Mouse (Mus musculus): ENCODE results near the gene Cfap97d2.
A peak's percentile ranks its signal among the peaks of the same experiment; 100 is the strongest.

Gene Cfap97d2

DNA sequence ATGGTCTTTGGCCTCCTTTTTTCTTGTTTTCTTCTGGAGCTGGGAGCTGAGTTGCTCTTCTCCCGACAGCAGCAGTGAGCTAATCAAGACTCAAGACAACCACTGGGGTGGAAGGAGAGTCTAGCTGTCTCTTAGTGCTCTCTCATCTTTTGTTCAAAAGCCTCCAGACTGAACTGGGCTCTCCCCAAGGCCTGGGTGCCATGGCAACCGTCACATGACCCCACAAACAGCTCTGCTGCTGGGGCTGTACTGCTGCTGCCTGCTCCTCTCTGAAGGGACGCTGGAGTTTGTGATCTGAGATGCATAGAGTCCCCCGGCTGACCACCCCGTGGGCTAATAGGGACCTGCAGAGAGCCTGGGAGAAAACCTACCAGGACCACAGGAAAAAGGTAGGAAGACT is at the start of gene Cfap97d2:
TSS of gene Cfap97d2 (plus strand) at position 222 of the 400 bp plus-strand sequence.
- DNase-seq (ENCODE audit: low spot score in 2 of 2), result peak; percentile 40 to 52

DNA sequence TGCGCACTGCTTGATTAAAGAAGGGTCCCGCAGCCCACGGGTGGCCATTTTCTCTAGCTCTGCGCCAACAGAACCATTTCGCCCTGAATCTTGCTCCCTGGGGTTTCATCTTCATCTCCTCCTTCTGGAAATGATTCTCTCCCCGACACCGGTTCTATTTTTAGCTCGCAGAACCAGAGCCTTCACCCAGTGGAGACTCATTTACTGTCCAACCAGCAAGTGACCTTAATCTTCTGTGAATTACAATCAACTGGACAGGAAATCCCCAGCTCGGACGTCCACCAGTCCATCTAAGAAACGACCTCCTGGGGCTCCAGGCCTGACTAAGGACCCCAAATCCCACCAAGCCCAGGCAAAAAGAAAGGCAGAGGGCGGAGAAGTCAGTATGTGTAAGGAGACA is 48.2 kb upstream of the Cfap97d2 start:
- DNase-seq (ENCODE audit: low spot score in 2 of 2), result no peak

DNA sequence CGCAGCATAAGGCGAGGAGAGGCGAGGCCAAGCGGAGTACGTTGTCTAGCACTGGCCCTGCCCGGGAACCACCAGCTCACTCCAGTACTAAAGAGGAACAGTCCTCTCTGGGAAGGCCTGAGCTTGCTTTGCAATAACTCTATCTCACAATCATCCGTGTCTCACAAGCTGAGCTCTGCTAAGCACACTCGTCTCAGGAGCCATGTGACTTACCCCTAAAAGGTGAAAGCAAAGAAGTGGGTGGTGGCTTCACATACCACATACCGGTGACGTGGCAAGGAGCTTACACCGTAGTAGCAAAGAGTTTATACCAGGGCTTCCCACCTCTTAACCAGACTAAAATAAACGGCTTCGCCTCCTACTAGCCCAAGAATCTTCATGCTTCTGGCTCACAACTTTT is 45.4 kb upstream of the Cfap97d2 start:
- DNase-seq (ENCODE audit: low spot score in 2 of 2), result no peak

DNA sequence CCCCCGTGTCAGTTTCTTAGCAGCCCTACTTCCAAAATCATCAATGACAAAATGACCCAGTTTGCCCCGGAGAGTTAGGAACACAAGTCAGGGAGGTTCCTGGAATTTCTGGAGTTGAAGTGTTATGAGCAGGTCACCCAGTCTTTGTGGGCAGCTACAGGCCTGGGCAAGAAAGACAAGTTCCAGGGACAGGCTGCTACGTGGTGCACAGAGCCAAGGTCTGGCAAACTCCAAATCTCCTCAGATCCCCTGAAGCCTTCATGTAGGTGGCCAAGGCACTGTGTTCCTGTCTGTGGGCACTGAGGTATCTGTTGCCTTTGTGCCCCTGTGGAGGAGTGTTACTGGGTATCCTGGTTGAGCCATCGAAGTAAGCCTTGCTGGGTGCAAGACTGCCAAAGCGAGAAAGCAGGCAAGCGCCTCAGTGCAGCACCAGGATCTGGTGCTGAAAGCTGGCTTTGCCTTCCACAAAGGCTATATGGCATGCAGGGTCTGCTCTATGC is 40.9 kb upstream of the Cfap97d2 start:
- no peak for DNase-seq (ENCODE audit: low spot score in 2 of 2)

DNA sequence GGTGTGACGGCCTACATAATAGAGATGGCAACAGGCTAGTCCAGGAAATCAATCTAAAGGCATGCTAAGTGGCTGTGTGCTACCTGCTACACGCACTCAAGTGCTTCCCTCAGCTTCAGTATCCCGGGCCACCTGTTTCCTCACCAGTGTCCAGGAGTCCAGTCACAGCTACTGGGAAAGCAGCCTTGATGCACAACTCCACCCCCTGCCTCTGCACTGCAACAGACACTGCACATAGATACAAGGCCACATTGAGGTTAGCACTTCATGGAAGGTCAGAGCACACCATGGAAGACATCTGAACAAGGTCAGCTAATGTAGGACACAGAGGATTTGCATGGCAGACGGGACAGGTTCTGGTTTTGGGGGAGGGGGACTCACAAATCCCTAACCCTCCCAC is 40.2 kb upstream of the Cfap97d2 start:
- no peak for DNase-seq (ENCODE audit: low spot score in 2 of 2)

DNA sequence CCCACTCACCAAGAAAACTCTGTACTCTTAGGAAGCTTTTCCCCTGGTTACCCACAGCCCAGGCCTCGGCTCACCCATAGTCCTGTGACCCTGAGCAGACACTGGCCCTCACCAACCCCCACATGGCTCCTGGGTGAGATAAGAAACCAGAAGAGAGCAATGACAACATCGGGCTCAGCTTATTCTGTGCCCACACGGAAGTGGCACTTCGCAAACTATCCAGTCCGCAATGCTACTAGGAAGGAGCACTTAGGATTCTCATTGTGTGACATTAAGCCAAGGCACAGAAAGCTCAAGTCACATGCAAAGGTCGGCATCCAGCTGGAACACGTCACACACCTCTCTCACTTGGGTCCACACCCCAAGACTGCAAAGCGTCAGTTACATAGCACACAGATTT is 39.7 kb upstream of the Cfap97d2 start:
- no peak for DNase-seq (ENCODE audit: low spot score in 2 of 2)

DNA sequence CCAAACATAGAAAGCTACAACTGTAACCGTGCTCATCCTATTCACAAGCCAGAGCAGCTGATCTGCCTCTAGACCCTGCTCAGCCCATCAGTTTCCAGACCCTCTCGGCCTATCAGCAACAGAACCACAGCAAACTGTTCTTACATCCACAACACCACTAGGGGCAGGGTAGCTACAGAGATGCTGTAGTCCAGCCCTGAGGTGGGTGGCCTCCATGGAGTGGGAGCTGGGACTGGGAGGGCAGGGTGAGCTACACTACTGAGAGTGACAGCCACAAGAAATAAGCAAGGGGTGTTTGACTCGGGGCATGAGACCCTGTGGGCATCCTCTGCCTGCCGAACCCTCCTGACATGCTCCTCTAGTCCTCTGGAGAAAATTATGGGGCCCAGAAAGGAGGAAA is 37.8 kb upstream of the Cfap97d2 start:
- DNase-seq (ENCODE audit: low spot score in 2 of 2), result no peak

DNA sequence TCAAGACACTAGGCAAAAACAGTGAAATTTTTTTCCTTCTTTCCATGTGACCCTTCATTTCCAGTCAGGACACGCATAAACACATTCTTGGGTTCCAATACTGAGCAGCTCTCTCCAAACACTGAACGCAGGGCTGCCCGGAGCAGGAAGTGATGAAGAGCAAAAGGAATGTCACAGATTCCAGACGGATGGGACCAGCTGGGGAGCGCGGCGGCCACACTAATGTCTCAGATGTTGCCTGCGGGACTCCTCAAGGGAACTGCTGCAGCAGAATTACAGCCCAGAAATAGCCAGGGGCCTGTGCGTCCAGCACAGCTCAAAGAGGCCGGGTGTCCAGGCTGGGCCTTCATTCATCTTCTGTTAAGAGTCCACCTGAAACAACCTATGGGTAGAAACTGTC is 37.3 kb upstream of the Cfap97d2 start:
- no peak for DNase-seq (ENCODE audit: low spot score in 2 of 2)

DNA sequence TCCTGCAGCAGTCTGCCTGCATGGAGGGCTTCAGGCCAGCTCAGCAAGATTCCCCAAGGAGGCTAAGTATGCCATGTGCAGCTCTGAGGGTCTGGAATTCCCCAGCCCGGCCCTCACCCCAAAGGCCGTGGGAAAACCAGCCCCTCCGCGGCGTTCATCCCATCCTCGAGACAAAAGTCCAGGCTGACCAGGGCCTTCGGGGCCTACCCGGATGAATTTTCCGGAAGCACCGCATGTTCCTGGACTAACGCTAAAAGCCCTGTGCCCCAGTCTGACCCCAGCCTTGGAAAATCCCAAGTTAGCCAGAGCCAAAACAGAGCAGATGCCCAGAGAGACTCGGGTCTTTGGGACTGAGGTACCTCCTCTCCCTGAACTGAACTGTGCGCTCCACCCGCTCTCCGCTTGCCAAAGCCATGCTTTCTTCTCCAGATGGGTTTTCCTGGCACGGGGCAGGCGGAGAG is 35.6 kb upstream of the Cfap97d2 start:
- DNase-seq (ENCODE audit: low spot score in 2 of 2), result peak in 1 of 2 experiments; percentile 14

DNA sequence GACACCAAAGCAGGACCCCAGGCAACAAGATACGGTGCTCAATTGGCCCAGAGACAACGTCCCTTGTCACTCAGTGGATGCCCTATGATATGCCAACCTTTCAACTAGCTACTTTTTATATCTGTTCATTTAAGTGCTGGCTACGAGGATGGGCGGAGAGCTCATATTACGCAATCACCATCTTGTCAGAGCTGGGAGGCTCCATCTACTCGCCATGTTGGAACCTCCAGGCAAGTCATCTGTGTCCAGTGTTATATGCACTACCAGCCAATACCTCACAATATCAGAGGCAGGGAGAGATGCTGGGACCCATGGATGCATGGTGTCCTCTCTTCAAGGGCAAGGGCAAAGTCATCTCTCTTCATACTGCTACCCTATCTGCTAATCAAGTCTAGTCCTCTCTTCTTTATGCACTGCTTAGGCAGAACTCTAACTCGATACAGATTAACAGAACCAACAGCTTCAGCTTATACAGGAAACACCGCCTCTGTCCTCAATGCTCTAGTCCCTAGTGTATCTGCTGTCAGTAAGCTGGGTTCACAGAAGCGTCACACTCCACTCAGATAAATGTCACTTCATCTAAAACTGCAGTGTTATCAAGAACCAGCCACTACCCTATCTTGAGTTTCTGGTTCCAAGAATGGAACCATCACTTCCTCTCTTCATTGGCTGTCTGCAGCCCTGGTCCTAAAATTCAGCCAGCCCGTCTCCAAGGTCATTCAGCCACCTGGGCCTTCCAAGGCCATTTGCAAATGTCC is 34.3 kb upstream of the Cfap97d2 start:
- DNase-seq (ENCODE audit: low spot score in 2 of 2), result peak; percentile 32 to 37

DNA sequence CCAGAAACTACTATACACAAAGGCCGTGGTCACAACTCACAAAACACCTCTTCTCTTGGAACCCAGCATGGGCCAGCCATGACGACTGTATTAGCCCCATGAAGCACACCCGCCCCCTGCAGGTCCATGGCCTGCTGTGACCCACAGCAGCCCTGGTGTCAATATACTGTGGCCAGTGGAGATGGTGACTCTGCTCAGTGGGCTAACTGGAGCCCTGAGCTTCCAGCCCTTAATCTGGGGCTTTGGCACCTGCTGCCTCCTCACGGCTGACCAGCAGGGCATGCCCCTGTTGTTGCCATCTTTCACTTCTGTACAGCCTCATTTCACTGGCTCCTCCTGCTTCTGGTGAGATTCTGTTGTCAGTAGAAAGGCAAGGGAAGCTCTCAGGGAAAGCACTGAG is 32.5 kb upstream of the Cfap97d2 start:
- DNase-seq (ENCODE audit: low spot score in 2 of 2), result peak; percentile 42 to 43

DNA sequence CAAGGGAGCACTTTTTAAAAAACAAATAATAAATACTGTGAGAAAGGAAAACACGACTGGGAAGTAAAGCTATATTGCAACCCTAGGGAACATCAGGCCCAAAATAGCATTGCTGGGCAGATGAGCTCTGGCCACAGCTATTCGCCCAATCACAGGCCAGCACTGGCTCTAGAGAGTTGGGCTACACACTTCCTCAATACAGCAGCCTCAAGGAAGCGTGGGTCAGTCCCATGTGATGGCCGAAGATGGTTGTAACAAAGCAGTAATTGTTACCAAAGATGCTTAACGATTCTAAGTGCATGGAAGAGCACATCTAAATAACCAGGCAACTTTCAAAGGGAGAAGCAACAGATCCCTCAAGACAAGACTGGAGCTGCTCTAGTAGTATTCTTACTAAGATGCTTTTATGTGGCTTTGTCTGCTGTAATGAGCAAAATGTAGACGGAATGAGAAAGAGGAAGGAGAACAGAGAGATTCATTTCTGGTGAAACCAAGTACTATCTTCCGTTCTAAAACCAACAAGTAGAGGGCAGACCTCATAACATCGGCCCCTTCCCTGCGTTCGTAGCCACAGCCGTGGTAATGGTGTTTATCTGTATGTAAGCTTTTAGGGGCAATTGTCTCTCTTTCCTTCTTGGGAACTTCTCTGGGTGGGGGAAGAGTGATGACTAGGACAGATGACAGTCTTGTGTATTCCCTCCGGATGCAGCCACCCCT is 31.2 kb upstream of the Cfap97d2 start:
- DNase-seq (ENCODE audit: low spot score in 2 of 2), result peak; percentile 55 to 59

DNA sequence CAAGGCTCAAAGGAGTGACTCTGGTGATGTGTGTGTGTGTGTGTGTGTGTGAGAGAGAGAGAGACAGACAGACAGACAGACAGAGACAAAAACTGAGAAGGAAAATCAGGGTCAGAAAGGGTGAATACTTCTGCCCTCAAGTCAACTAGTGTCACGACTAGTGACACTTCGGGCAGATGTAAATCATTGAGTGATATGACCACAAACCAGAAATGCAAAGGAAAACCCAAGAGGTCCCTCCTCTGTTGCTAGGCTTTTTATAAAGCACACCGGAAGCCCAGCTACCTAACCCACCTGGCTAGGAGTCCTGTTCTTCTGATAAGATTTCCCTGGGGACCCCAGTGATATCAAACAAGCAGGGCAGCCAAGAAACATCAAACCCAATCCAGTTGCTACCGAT is 30.6 kb upstream of the Cfap97d2 start:
- peak; percentile 44 to 63 for DNase-seq (ENCODE audit: low spot score in 2 of 2)

DNA sequence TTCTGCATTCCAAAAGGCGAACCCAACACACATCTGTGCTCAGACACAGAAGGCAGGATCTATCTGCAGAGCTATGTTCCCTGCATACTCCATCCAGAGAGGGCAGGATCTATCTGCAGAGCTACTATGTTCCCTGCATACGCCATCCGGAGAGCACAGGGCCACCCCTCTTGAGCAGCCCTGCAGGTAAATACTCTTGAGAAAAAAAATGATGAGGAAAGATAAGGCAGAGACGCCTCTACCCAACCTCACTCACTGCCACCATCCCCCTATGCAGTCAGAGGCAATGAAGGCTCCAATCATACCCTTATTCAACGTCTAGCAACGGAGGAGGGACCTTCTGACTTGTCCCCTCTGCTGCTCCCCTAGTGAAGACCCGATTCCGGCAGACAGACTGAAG is 30.2 kb upstream of the Cfap97d2 start:
- no peak for DNase-seq (ENCODE audit: low spot score in 2 of 2)

DNA sequence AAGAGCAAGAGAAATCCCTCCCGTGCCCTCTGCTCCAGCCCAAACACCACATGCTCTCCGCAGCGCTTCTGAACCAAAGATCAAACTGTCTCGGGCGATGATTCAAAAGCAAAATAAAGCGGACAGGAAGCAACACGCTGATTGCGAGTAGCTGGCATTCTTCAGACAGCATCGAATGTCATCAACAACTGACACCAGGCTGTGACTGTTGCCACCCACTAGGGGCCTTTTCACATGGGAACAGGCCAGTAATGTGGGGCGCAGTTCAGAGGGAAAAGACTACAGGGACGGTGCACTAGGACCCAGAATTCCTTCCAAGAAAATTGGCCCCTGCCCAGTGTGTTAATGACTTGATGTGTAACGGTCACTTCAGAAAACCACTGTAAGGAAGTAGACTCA is 29.4 kb upstream of the Cfap97d2 start:
- peak; percentile 48 to 65 for DNase-seq (ENCODE audit: low spot score in 2 of 2)

DNA sequence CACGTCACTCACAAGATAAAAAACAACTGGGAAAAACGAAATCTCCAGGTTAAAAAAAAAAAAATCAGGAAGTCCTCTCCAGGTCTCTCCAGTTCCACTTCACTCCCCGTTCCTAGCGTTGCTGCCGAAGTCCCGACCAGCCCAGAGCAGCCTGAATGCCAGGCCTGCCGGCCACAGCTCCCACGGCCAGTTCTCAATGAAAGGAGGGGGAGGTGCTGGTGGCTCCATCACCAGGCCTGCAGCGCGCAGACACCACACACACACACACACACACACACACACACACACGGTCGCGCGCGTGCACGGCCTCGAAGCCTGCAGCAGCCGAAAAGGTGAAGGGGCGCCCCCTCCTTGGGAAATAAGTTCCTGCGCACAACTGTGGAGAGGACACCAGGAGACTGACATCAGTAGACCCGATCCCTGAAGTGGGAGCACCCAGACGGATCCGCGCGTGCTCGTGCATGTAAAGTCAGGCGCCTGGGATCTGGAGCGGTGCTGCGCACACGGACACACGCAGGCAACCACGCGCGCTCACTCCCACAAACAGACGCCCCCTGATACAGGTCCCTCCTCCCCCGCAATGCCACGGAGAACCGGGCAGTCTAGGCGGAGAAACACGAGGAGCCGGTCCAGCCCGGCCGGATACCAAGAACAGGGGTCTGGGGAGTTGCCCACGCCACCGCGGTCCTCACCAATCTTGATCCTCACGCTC is 28.8 kb upstream of the Cfap97d2 start:
- DNase-seq (ENCODE audit: low spot score in 2 of 2), result peak; percentile 71 to 74

DNA sequence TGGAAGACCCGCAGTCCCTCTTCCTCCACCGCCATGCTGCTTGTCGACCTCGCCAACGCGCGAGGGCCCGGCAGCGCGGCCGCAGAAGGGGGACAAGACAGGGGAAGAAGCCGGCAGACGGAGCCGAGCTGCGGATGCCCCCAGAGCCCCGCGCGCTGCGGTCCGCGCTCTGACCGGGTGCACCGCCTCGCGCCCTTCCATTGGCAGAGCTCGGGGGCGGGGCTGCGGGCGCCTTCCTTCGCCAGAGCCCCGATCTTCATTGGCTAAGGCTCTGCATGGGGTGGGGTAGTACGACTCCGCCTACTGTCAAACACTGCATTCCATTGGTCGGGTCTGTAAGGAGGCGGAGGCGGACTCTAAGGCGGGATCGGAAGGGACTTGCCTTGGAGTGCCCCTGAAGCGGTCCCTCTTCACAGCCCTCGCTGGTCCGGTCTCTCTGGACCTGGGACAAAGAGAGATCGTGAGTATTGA is 28.2 kb upstream of the Cfap97d2 start, which contains the start of gene Rasa3:
TSS of gene Rasa3 (minus strand) at position 191 of the 471 bp plus-strand sequence.
- peak; percentile 98 for DNase-seq (ENCODE audit: low spot score in 2 of 2)

DNA sequence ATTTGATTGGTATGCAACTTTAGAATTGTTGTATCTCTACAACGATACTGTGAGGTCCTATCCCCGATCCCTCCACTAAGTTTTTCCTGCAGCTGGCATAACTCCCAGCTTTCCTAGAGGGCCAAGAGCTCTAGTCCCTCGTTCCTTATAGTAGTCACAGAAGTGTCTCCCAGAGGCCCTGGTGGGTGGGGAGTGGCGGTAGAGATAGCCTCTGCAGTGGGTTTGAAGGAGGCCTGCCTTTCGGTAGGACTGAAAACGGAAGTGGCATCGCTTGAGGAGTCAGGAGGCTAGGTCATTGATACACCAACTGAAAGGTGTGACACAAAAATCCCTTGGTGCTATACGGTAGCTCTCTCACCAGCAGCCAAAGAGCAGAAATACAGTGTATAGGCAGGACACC is 27.5 kb upstream of the Cfap97d2 start:
- peak; percentile 74 to 79 for DNase-seq (ENCODE audit: low spot score in 2 of 2)

DNA sequence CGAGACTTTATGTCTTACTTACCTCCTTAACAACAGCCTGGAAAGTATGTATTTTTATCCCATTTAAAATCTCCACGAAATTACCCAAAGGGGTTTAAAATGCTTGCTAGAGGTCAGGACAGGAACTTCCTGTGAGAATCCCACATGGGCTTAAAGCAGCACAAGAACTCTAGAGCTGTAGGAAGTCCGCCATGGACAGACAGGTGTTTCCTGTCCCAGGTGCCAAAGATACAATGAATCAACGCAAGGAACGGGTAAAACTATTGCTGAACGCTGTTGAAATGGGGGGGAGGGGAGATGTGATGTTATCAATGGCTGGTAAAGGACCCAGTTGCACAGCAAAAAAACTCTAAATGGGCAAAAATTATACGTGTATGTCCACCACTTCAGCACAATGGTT is 21.6 kb upstream of the Cfap97d2 start:
- DNase-seq (ENCODE audit: low spot score in 2 of 2), result no peak

DNA sequence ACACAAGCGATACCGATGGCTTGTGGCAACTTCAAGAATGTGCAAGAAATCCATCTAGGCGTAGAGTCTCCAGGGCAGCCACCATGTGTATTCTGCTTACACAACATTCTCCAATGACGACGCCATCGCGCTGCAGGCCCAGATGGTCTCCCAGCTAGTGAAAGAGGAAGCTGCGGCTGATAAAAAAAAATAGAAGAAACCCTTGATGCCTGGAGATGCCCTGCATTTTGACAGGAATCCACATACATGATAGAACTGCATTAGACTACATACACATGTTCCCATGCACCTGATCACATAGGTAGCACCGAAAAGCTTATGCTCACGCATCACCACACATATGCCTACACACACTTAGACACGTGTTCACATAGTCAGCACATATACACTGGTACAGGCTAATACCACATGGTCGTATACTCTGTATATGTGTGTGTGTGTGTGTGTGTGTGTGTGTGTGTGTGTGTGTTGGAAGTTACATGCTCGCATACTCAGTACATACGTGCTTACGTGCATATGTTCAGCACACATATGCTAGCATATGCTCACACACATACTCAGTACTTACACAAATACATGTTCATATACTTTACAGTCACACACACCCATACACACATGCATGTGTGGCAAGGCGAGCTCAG is 19.9 kb upstream of the Cfap97d2 start:
- peak; percentile 77 to 81 for DNase-seq (ENCODE audit: low spot score in 2 of 2)

DNA sequence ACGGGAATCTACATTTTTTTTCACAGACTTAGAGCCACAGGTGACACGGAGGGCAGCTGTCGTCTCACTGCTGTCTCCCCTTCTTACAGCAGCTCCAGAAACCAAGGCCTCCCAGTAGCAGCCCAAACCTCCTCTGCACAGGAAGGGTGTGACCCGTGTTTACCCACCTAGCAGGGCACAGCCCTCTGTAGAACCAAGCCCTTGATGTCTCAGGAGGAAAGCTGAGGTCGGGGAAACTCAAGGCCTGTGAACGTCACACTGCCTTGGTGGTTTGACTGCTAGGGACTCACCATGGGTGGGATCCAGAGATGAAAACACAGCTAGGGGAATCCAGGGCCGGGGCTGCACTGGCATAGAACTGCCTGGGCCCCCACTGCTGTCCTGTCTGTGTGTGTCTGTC is 19.3 kb upstream of the Cfap97d2 start:
- peak; percentile 87 to 88 for DNase-seq (ENCODE audit: low spot score in 2 of 2)
